Mouse (Mus musculus) spleen, adult 2 months (tissue): ENCODE measurements around the gene AW549877.

Source experiments
- CTCF ChIP-seq: fragments of 200-500 bp; IDR thresholded peaks from 2 replicates; pipeline ENCODE4 v1.5.1; 2011; ENCODE audit warnings: mild to moderate bottlenecking, inconsistent platforms; ENCODE audit not compliant: insufficient read depth, insufficient read length, insufficient replicate concordance; ENCODE audit errors: extremely low read depth
- POLR2A ChIP-seq: fragments of 200-500 bp; IDR thresholded peaks from 2 replicates; pipeline ENCODE4 v1.6.1; 2011; ENCODE audit warnings: low read depth, low read length, inconsistent platforms

- TF ChIP-seq CTCF (no peak), POLR2A (peak; percentile 97)
These were observed at the start of gene AW549877 for GRCm38 (mm10) chr15:3995448-3996266.
